Mouse (Mus musculus): ENCODE results near the gene Tnfsf14. TPM values are rescaled to one million over a fixed set of nuclear protein-coding genes. Genes with fewer than 3 reads are reported as not detected.

Tnfsf14 gene
- total RNA-seq, 4 experiments from 2014 or later, result 0.20 TPM; not detected in 3

DNA sequence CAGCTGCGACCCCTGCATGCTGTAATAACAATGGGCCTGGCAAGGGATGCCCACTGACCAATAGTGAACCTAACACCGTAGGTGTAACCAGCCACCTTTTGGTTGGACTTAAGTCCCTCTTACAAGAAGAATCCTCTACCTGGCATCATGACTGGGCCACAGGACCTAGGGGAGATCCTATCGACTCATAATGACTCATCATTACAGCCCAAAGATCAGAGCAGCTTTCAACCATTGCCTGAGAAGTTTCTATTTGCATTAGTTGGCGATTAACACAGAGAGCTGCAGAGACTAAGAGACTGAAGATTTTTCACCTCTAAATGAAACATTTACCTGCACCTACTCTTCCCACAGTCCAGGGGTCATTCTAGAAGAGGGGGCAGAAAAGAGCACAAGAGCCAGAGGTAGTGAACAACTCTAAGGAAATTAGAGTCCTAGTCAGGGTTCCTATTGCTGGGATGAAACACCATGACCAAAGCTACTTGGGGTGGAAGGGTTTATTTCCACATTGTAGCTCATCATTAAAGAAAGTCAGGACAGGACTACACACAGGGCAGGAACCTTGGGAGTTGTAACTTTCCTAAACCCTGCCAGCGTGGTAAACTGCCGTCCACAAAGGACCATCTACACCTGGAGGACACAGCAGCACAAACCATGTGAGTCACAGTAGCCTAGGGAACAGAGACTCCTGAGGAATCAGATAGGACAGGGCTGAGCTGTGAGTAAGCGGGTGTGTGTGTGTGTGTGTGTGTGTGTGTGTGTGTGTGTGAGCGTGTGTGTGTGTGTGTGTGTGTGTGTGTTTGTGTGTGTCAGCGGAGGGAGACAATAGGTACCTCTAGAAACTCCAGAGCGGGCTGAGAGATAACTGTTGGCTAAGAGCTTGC lies 8.1 kb upstream of the Tnfsf14 start:
- DNase-seq (ENCODE audit: low spot score), result no peak

- DNase-seq (ENCODE audit: low spot score), result no peak
Observed at GRCm38 (mm10) chr17:57198252-57198651, 4.3 kb upstream of the Tnfsf14 start.

GRCm38 (mm10) chr17:57195326-57196010 lies 1.5 kb upstream of the Tnfsf14 start:
- no peak for DNase-seq (ENCODE audit: low spot score)

GRCm38 (mm10) chr17:57194771-57195170 lies 794 bp upstream of the Tnfsf14 start:
- DNase-seq (ENCODE audit: low spot score), result no peak

GRCm38 (mm10) chr17:57188510-57189192 lies 5.3 kb downstream of the Tnfsf14 start:
- no peak for DNase-seq (ENCODE audit: low spot score)

- DNase-seq (ENCODE audit: low spot score), result no peak
Observed at GRCm38 (mm10) chr17:57185641-57186040, 8.3 kb downstream of the Tnfsf14 start.

- DNase-seq (ENCODE audit: low spot score), result no peak
Observed at GRCm38 (mm10) chr17:57182871-57183270, 11.1 kb downstream of the Tnfsf14 start.

DNA sequence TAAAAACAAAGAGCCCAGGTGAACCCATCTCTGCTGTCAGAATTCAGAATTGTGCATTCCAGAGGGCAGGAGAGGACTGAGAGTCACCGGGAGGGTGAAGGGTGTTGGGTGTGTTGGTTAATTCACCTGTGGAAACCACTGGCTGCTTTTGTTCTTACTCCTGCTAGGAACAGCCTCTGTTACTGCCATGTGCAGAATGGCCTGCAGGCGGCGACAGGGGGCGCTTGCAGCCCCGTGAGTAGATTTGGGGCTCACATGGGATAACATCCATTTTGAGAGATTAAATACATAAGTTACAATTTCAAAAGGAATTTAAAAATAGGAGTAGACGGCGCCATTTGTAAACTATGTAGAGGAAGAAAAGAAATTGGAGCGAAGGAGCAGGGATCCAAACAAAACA lies 13.6 kb downstream of the Tnfsf14 start:
- DNase-seq (ENCODE audit: low spot score), result no peak

- DNase-seq (ENCODE audit: low spot score), result no peak
Observed at GRCm38 (mm10) chr17:57173351-57173750, 20.6 kb downstream of the Tnfsf14 start.

- no peak for DNase-seq (ENCODE audit: low spot score)
Observed at GRCm38 (mm10) chr17:57172378-57172777, 21.6 kb downstream of the Tnfsf14 start.

GRCm38 (mm10) chr17:57170616-57171260 lies 23.2 kb downstream of the Tnfsf14 start:
- no peak for DNase-seq (ENCODE audit: low spot score)

- peak; percentile 82 for DNase-seq (ENCODE audit: low spot score)
Observed at GRCm38 (mm10) chr17:57166800-57167791, 26.9 kb downstream of the Tnfsf14 start.

DNA sequence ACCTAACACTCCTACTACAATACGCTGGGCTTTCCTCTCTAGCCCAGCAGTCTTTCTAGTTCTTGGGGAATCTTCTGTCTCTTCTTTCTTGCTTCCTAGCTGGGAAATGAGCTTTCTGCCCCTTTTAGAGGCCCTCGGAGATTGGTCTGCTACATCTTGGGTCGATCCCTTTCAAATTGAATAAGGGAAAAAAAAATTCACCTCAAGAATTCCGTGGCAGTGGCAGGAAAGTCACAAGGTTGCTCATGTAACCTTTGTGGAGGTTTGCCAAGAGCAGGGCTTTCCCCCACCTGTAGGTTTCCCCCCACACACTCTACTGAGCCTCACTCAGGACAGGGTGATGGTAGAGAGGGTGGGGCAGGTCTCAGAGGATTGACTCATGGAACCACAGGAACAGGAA lies 40.2 kb downstream of the Tnfsf14 start:
- DNase-seq (ENCODE audit: low spot score), result no peak

DNA sequence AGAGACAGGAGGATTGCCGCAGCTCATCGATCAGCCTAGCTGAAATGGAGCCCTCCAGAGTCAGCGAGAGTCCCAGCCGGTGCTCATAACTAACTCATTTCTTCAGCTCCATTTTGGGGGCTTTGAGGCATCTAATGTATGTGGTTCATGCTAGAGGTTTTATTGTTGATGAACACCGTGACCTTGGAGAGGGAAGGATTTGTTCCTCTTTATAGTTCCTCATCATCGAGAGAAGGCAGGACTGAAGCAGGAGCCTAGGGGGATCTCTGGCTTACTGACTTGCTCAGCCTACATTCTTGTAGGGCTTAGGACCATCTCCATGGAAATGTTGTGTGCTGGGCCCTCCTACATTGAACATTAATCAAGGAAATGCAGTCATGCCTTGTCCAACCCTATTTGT lies 41.0 kb downstream of the Tnfsf14 start:
- DNase-seq (ENCODE audit: low spot score), result no peak

GRCm38 (mm10) chr17:57148994-57149803 lies 44.8 kb downstream of the Tnfsf14 start, which contains the start of gene Cd70:
Gene Cd70 (minus strand): TSS chr17:57149777.
- DNase-seq (ENCODE audit: low spot score), result no peak

GRCm38 (mm10) chr17:57148343-57148742 lies 45.6 kb downstream of the Tnfsf14 start:
- DNase-seq (ENCODE audit: low spot score), result no peak

GRCm38 (mm10) chr17:57145115-57145514 lies 48.9 kb downstream of the Tnfsf14 start:
- DNase-seq (ENCODE audit: low spot score), result no peak

DNA sequence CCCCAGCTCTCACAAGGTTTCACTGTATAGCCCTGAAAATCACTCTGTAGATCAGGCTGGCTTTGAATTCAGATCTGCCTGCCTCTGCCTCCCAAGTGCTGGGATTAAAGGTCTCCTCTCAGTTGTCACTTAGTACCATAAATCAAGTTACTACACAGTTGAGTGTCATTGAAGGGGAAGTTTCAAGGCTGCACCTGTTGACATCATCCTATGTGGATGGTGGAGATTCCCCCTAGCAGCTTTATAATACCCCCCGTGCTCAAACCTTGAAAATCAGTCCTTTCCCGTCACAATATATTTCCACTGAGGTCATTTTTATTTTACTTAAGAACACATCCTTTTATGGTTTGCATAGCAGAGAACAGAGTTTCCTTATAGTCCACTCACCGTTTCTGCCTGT lies 50.3 kb downstream of the Tnfsf14 start:
- DNase-seq (ENCODE audit: low spot score), result no peak

- DNase-seq (ENCODE audit: low spot score), result no peak
Observed at GRCm38 (mm10) chr17:57139708-57140107, 54.3 kb downstream of the Tnfsf14 start.
